ENCODE assay signal across 11 mouse cellular contexts in the genomic region with DNA sequence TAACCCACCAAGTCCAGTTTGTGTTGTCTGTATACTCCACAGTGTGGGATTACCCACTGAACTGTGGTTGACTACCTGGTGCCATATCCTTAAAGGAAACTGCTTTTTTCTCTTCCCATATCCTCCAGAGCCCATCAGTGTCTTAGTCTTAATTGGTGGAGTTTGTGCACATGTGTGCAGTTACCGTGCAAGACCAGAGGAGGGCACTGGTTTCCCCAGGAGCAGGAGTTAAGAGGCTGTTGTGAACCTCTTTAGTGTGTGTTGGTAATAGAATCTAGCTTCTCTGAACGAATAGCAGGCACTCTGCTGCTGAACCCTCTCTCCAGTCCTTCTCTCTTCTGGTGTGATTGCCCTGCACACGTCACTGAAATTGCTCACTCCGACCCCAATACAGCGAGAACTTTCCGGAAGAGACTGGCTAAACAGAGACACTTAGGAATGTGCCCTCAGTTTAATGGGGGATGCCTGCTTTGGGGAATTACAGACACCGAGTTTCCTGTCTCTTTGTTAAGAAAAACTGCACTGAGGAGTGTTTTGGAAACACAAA. TPM values are rescaled to one million over a fixed set of nuclear protein-coding genes. Genes with fewer than 3 reads are reported as not detected.
A peak's percentile ranks its signal among the peaks of the same experiment; 100 is the strongest.
DNase-seq lines count a peak whose midpoint lies in the region; ATAC-seq lines count a peak whose summit lies in the region.
"Had no signal": no experiment of that assay in that cellular context is flagged by ENCODE, and none has a peak within 500 bp of the region (broad histone marks: within the 10 kb centered on the region; RNA-seq: fewer than 3 reads in every experiment).

No protein-coding gene starts in this region.

- no peak overlapping the region for H3K27ac ChIP-seq in heart, embryonic 10.5 days
- peak overlapping the region; percentile 78; the same call in 1 of the 2 replicates for H3K27ac ChIP-seq in kidney, embryonic 15.5 days
- no peak overlapping the region for H3K27ac ChIP-seq in forebrain, embryonic 12.5 days
- H3K27ac ChIP-seq: stomach, embryonic 15.5 days had no signal

- ATAC-seq in kidney, embryonic 15.5 days (replicated peaks; ENCODE audit: low FRiP score): 0 out of 2 replicates have a peak, but pooled peaks have one; percentile 27
- ATAC-seq in forebrain, embryonic 12.5 days (ENCODE audit: low FRiP score): no peak

- no peak overlapping the region for H3K9ac ChIP-seq in kidney, embryonic 15.5 days
- H3K9ac ChIP-seq in forebrain, embryonic 12.5 days: no peak overlapping the region
- H3K9ac ChIP-seq: stomach, embryonic 15.5 days had no signal

- no peak overlapping the region for H3K4me2 ChIP-seq in kidney, embryonic 15.5 days
- no peak overlapping the region for H3K4me2 ChIP-seq in forebrain, embryonic 12.5 days
- H3K4me2 ChIP-seq: stomach, embryonic 15.5 days had no signal

- peak; percentile 5 to 10 for DNase-seq in heart, postnatal 10 days
- DNase-seq in heart, embryonic 10.5 days (ENCODE audit: low spot score): no peak
- DNase-seq in 416B (ENCODE audit: low read depth) (peak; percentile 7), NIH3T3 (ENCODE audit: low read depth) (peak; percentile 22)
- no peak for DNase-seq in right cerebral cortex, postnatal 14 days
- DNase-seq in spleen, postnatal 10 days (ENCODE audit: low spot score in 2 of 2): no peak
- DNase-seq: cerebellum, postnatal 25 days; gastrocnemius, postnatal 10 days had no signal

- H3K9me3 ChIP-seq in heart, embryonic 10.5 days: no peaks in the 10 kb centered on the region
- H3K9me3 ChIP-seq in kidney, embryonic 15.5 days (replicated peaks): no peaks in the 10 kb centered on the region
- no peaks in the 10 kb centered on the region for H3K9me3 ChIP-seq in forebrain, embryonic 12.5 days
- H3K9me3 ChIP-seq: stomach, embryonic 15.5 days had no signal

- H3K36me3 ChIP-seq in heart, embryonic 10.5 days: no peaks in the 10 kb centered on the region
- H3K36me3 ChIP-seq in kidney, embryonic 15.5 days: no peaks in the 10 kb centered on the region
- no peaks in the 10 kb centered on the region for H3K36me3 ChIP-seq in forebrain, embryonic 12.5 days (replicated peaks)
- H3K36me3 ChIP-seq: stomach, embryonic 15.5 days had no signal

- 68% methylated on average over 7 of the region's 7 CpGs for WGBS in heart, embryonic 10.5 days
- 55% methylated on average over 7 of the region's 7 CpGs for WGBS in kidney, embryonic 15.5 days
- WGBS in forebrain, embryonic 12.5 days: 79% methylated on average over 7 of the region's 7 CpGs

- no peak overlapping the region for H3K4me3 ChIP-seq in heart, embryonic 10.5 days
- no peak overlapping the region for H3K4me3 ChIP-seq in kidney, embryonic 15.5 days (replicated peaks)
- no peak overlapping the region for H3K4me3 ChIP-seq in forebrain, embryonic 12.5 days (replicated peaks)
- H3K4me3 ChIP-seq: stomach, embryonic 15.5 days had no signal

- H3K4me1 ChIP-seq in heart, embryonic 10.5 days: no peaks in the 10 kb centered on the region
- peaks cover 14% of the 10 kb centered on the region for H3K4me1 ChIP-seq in kidney, embryonic 15.5 days
- no peaks in the 10 kb centered on the region for H3K4me1 ChIP-seq in forebrain, embryonic 12.5 days
- H3K4me1 ChIP-seq: stomach, embryonic 15.5 days had no signal

- H3K27me3 ChIP-seq in heart, embryonic 10.5 days (ENCODE audit: insufficient read depth, poor library complexity, severe bottlenecking): no peaks in the 10 kb centered on the region
- H3K27me3 ChIP-seq in kidney, embryonic 15.5 days: no peaks in the 10 kb centered on the region
- no peaks in the 10 kb centered on the region for H3K27me3 ChIP-seq in forebrain, embryonic 12.5 days
- H3K27me3 ChIP-seq: stomach, embryonic 15.5 days had no signal

- intact Hi-C loops in heart, postnatal 10 days (cut with DNase I): no loop called here

RNA-seq across cellular contexts. Expression of a gene that starts 39.1 kb away (rescaled TPM):
- 1 to 10 TPM; 4.2 to 4.3 TPM for total RNA-seq in heart, postnatal 10 days (2021)
- 4.5 and 5.1 TPM in 2 replicates for polyA plus RNA-seq in heart, embryonic 10.5 days (2016; fragmentation: Nextera tagmentation; extraction: Ambion mirVana)
- 8.4 and 9.3 TPM in 2 replicates for polyA plus RNA-seq in kidney, embryonic 15.5 days (2015; fragmentation: Nextera tagmentation; extraction: Ambion mirVana)
- 7.7 and 10.3 TPM in 2 replicates for polyA plus RNA-seq in forebrain, embryonic 12.5 days (2016; fragmentation: Nextera tagmentation; extraction: Ambion mirVana)

Comparison
In these comparisons a context has a peak if more than half of its experiments do, and no peak if none do; other contexts are left out.
1. DNase-seq: peak in heart, postnatal 10 days (2 of 2), 416B (single experiment) and NIH3T3 (single experiment); none in heart, embryonic 10.5 days (single experiment), right cerebral cortex, postnatal 14 days (single experiment) and spleen, postnatal 10 days (0 of 2).